Mouse (Mus musculus) lung, postnatal 0 days (tissue): ENCODE results near the gene Lrrc71.

Source experiments
- CTCF ChIP-seq: IDR thresholded peaks from 2 replicates; pipeline ENCODE4 v1.5.1; 2016; ENCODE audit warnings: antibody characterized with exemption, mild to moderate bottlenecking
- EP300 ChIP-seq: IDR thresholded peaks from 2 replicates; pipeline ENCODE4 v1.6.1; 2016; ENCODE audit warnings: antibody characterized with exemption, mild to moderate bottlenecking, control low read depth

DNA sequence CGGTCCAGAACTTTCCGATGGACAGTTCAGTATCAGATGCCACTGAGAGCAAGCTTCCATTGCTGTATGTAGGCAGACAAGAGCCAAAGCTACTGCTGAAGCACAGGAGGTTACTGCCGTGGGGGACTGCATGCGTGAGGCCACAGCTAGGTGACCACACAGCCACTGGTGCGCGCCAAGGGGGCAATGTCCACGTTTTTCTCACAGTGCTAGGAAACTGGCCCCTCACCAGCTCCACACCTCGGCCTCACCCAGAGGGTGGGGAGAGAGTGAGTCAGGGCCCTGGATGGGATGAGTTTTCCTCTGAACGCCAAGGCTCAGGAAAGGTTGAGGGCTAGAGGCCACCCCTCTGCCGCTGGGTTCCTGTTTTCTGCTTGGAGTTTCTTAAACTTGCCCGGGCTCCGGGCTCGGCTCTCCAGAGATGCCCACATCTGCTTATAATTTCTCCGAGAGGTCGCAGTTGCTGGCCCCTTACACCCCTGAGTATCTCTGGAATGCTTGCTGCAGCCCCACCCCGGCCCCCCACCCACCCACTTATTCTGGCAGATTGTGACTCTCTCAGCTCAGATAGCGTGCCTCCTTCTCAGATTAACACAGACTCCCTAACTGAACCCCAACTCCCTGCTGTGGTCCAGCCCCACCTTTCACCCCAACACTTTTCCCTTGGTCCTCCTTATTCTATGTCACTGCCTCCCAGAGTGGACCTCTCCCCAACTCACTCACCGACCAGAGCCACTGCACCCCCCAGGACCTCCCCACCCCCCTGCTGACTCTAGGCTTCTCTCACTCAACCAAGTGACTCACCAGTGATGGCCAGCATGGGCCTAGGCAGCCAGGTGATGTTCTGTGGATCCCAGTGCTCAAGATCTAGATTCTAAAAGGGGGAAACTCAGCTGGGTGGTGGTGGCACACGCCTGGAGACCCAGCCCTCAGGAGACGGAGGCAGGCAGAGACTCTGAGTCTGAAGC, 13.3 kb upstream of the Lrrc71 start:
- TF ChIP-seq CTCF: no peak
- no peak for TF ChIP-seq EP300
